Mouse (Mus musculus): ENCODE measurements at regions not wholly inside any gene's neighbourhood (a gene's known extent, or its start where the extent isn't known, plus 50 kb on each side); places are given as distances from the start of the nearest gene placed in this dataset.
"Not testable (repeated sequence)": the region's sequence is repeated elsewhere in the genome, so short reads cannot be mapped to it uniquely, and the experiment has no call there.

DNA sequence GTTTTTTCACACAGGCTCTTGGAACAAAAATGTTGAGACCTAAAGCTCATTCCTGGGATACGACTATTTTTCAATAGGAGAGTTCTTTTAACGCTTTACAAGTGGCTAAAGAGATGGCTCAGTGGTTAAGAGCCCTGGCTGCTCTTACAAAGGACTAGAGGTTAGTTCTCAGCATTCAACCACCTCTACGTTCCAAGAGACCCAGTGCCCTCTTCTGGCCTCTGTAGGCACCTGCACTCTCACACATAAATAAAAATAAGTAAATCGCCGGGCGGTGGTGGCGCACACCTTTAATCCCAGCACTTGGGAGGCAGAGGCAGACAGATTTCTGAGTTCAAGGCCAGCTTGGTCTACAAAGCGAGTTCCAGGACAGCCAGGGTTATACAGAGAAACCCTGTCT lies 70.5 kb upstream of the Rad23b start:
- not testable (repeated sequence) for DNase-seq (ENCODE audit: low spot score)

DNA sequence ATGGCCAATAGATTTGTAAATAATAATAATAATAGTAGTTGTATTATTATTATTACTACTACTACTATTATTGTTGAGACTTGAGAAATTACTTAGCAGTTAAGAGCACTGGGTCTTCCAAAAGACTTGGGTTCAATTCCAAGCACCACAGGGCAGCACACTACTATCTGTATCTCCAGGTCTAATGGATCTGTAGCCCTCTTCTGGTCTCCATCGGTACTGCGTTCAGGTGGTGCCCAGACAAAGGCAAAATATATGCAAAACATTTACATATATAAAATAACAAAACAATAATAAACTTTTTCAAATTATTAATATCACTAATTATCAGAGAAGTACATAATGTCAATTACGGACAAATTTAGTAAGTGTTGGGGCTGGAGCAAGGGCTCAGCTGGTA lies 69.1 kb upstream of the Rad23b start:
- DNase-seq (ENCODE audit: low spot score) = no peak

DNA sequence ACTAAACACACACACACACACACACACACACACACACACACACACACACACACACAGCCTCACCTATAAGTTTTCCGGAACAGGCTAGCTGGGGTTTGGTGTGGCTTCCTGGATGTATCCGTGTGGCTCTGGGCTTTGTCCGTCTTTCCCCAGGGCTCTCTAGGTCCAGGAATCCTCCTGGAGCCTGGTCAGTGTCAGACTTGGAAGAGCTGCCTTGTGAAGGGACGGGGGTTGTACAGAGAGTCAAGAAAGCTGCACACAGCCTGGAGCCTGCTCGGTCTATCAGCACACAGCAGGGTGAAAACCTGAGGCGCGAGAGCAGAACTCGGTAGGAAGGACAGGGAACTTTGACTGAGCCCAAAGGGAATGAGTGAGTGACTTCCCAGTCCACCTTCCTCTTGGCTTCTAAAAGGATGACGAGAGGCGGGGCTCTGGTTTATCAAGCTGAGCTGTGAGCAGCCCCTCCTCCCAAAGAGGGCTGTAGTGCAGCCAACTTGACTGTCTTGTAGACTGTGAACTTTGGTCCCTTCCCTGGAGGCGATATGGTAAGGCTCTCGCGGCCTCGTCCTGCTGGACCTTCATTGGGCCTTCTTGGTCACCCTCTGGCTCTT lies 68.3 kb upstream of the Rad23b start:
- no peak for DNase-seq (ENCODE audit: low spot score)

DNA sequence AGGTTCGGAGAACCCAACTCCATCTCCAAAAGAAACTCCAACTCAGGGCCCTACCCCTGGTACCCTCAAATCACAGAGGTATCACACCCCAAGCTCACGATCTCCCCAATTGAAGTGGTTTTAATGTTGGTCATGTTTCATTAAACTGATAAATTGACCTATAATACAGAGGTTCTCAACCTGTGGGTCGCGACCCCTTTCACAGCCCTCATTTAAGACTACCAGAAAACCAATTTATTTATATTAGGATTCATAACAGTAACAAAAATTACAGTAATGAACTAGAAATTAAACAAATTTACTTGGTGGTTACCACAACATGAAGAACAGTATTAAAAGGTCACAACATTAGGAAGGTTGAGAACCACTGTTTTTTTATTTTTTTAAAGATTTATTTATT lies 67.4 kb upstream of the Rad23b start:
- DNase-seq (ENCODE audit: low spot score) = no peak

DNA sequence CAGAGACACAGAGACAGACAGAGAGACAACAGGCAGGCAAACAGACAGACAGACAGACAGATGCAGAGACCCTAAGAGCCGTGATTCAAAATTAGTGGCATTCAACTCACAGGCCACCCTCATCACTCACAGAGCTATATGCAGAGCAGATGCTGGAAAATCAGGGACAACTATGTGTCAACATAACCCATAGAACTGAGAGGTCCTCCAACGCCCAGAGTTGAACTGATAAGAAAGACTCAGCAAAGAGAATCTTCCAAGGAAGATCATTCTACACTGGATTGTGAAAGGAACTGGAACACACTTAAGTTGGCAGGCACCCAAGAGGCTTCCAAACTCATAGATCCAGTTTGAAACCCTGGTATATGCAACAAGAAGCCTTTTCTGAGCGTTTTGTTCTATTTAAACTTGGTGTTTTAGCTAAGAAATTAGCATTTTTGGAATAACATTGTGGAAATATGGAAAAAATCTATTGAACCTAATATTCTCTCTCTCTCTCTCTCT lies 65.1 kb upstream of the Rad23b start:
- DNase-seq (ENCODE audit: low spot score) = no peak

DNA sequence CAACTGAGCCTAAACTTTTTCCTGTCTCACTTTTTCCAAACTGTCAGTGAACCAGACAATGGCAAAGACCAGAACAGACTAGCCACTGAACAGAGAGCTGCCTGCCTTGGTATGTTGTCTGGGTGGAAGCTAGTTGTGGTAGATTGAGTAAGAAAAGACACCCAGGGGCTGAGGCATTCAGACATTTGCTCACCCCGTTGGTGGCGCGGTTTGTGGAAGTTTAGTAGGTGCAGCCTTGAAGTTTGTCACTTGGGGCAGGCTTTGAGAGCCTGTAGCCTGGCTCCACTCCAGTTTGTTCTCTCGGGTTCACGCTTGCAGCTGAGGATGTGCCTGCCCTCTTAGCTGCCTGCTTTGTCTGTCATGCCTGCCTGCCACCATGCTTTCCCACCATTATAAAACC lies 64.2 kb upstream of the Rad23b start:
- DNase-seq (ENCODE audit: low spot score) = no peak

DNA sequence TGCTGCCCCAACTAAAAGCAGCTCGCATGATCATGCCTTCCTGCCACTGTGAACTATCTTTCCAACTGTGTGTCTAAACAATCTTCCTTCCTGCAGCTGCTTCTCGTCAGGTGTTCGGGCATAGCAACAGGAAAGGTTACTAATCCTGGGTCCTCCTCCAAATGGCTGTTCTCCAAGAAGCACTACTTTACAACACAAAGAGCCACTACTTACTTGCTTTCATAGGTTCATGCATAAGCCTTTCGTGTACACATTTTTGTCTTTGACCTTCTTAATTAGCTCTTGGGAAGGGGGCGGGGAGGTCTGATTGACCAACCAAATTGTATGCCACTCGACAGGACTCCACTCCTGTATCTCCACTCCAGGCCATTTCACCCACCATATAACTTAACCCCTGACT lies 61.4 kb upstream of the Rad23b start:
- no peak for DNase-seq (ENCODE audit: low spot score)

DNA sequence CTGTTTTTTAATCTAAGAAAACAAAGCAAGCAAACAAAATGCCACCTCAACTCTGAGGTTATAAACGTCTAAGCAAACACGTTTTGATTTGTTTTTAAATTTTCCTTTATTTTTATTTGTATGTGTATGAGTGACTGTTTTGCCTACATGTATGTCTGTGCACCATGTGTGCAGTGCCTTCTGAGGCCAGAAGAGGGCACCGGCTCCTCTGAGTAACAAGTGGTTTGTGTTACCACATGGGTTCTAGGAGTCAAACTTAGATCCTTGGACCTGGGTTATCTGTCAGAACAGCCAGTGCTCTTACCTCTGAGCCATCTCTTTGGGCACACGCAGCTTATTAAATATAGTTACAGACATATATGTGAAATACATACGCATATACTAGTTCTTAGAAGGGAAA lies 57.6 kb upstream of the Rad23b start:
- no peak for DNase-seq (ENCODE audit: low spot score)

DNA sequence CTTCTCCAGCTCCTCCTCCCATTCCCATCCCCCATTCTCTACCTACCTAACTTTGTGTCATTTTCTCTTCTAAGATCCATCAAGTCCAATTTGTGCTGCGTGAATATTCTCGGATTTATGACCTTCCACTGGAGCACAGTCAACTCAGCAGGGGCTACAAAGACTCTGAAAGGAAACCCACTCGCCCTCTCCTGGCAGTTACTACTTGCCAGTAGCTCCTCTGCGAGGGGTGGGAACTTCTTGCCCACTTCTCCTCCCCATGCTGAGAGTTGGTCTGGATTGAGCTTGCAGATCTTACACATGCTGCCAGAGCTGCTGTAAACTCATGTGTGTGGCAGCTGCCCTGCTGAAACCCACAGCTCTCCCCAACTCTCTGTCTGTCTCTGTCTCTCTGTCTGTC lies 57.1 kb upstream of the Rad23b start:
- no peak for DNase-seq (ENCODE audit: low spot score)

DNA sequence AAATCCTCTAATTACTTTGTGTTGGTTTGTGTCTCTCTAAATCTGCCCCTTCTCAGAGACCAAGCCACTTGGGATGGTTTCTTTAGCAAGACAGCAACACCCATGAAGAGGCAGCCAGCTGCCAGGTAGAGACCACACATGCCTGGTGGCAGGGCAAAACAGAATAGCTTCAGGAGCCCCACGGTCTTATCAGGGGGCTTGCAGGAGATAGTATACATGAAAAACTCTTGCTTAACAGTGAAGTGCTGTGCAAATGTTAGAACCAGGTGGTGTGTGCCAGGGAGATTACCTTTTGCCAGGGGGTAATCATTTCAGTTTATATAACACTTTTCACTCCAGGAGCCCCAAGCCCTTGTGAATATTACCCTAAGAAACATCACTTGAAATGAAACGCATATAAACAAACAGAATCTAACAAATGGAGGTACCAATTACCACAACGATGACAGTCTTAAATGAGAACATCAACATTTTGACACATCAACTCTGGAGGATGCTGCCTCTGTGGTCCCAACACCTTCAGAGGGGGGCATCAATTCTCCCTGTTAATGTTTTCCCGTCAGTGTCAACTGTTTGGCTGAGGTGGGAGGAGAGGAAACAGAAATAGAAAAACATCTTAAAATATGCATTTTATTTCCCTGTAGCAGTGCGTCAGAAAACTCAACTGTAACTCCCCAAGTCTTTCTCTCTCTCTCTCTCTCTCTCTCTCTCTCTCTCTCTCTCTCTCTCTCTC lies 56.3 kb upstream of the Rad23b start:
- no peak for DNase-seq (ENCODE audit: low spot score)

DNA sequence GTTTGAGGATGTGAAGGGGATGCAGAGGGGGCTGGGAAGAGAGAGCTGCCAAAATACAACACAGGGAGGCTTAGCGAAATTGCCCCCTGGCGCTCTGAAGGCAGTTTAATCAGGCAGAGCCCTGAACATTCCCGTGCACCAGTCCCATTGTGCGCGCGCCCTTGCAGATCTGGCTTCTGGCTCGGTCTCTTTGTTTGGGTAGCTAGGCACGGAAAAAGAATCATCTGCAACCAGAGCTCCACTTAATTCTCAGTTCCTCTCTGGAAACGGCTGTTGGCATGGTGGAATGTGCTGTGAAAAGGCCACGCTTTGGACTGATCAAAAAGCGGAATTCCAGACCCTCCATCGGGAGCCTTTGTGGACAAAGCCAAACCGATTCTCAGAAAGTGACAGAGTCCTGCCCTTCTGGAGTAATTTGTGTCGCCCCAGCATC lies 55.6 kb upstream of the Rad23b start:
- DNase-seq (ENCODE audit: low spot score) = no peak

DNA sequence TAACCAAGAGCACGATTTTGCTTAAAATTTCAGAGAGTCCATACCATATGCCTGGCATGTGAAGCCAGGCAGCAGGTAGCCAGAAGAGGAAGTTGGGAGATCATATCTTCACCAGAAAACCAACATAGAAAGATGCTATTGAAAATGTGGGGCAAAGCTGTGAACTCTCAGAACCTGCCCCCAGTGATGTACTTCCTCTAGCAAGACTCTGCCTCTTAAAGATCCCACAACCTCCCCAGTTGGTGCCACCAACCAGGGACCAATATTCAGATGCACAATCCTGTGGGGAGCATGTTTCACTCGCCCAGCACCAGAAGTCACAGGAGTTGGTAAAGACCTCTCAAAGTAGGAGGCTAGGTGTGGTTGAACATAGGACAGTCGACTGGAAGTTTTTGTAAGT lies 52.0 kb upstream of the Rad23b start:
- DNase-seq (ENCODE audit: low spot score) = no peak
